Mouse (Mus musculus) CD4-positive, CD25-positive, alpha-beta regulatory T cell, adult 2 months (primary cell): ENCODE measurements around the gene Nacad.
A peak's percentile ranks its signal among the peaks of the same experiment; 100 is the strongest.

Source experiments
- DNase-seq: peaks from one replicate; pipeline ENCODE4 v3.0.0-alpha.2; 2012; ENCODE audit warnings: low read depth, low spot score

Nacad gene

DNA sequence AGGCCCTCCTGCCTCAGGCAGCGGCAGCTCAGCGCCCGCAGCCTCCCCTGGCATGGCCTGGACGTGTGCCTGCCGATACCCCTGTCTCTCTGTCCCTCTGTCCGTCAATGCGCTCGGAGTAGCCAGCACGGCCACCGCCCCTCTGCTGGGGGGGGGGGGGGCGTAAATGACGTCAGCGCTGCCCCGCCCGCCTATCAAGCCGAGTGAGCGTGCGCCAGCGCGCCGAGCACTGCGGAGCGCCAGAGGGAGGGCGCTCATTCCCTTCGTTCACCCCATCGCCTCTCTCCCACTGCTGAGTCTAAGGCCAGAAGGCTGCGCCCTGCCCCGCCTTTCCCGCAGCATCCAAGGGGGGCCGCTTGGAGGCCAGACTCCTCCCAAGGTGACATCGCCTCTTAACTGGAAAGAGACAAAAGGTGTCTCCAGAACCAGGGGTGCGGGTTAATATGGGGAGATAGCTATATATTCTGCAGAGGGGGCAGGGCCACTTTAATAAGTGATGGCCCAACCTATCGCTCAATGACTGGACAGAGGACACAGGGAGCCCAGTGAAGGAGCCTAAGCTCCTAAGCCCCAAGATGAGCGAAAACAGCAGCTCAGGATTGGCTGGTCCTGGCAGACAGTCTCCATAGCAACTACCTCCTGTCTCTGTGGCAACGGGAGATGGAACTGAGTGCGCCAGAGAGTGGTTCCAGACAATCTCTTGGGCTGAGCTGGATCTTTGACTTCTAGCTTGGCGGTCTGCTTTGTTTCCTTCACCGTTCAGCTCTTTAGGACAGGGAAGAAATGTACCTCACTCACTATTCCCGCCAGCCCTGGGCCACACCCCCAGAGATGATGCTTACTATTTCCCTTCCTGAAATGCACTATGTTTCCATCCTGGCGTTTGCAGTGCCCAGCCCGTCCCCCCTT, at the start of gene Nacad:
Gene Nacad, minus strand, starts transcription at position 563 of the 909 bp plus-strand sequence.
- peak; percentile 44 for DNase-seq

DNA sequence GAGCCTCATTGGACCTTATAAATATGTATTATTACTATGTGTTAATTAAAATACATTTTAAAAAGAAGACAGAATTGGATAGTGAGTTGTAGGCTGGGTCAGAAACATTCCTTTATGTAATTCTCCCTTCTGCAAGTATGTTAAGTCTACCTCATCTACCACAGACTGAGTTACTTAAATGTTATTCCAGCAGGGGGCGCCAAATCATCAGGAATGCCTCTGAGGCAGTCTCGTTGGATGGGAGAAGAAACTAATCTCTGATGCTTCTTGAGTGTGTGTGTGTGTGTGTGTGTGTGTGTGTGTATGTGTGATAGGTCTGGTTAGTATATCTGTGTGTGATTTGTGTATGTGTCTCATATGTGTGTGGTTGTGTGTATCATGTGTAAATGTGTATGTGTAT, 49.0 kb upstream of the Nacad start:
- peak; percentile 93 for DNase-seq

DNA sequence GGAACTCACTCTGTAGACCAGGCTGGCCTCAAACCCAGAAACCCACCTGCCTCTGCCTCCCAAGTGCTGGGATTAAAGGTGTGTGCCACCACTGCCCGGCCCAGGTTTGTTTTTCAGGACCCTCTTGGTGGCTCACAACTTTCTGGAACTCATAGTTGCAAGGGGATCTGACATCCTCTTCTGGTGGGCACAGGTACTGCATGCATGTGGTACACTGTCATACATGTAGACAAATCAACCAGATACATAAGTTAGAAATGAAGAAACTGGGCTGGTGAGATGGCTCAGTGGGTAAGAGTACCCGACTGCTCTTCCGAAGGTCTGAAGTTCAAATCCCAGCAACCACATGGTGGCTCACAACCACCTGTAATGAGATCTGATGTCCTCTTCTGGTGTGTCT, 47.1 kb upstream of the Nacad start:
- DNase-seq = peak; percentile 43

DNA sequence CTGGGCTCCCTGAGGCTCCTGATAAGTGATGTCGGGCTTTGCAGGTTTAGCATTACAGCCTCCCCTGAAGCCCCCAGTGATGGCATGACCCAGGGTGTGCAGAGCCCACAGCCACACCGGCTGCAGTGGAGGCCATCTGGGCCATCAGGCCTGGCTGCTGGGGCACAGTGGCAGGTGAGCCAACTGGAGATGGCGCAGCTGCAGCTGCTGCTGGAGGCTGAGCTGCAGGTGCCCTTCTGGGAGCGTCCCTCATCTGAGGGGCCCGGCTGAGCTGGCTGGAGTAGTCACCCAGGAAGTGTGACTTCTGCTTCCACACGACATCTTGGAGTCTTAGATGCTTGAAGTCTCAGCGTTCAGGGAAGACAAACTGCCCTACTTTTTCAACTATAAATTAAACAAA, 44.7 kb upstream of the Nacad start:
- DNase-seq = no peak

DNA sequence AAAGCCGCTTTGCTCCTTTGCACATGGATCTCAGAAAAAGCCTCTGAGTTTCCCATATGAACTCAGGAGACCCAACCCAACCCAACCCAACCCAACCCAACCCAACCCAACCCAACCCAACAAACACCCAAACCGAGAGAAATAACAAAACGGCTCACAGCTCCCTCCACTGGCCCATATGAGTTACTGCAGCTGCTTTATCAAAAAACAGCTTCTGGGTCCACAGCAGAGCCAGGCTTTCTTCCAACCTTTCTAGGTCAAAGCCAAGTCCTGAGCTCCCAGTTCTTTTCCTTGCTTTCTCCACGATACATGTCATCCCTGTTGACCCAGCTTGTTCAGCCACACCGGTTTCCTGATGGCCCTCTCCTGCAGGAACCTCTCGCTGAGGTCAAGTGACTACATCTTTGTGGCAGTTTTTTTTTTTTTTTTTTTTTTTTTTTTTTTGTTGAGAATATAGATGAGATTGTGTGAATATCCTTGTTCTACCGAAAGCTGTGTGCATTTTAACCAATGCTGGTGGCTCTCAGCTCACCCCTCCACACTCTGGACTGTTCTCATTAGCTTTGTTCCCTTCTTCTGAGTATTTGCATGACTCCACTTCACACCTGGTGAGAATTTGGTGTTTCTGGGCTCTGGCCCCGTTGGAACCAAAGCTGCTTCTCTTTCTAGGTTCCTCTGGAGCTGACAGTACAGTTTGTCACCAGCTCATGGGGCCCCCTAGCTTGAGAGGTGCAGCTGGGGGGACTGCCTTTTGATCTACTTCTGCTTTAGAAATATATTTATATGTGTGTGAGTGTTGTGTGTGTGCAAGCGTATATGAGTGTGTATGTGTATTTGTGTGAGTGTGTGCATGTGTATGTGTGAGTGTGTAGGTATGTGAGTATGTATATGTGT, 42.2 kb upstream of the Nacad start:
- peak; percentile 50 for DNase-seq

DNA sequence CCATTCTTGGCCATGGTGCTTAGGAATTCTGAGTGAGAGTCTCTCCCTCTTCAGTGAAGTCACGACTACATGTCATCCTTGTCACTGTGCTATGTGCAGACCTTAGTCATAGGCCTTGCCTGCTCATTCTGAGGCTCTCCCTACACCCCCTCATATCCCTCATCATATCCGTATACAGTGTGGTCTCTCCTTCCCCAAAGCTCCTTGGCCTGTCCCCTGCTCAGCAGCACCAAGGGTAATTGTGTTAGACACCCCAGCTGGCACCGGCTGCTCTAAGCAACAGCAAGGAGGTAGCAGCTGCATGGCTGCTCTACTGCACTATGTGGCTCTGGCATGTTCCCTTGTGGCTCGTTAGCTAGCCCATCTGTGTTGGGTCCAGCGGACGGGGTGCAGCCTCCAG, 38.7 kb upstream of the Nacad start:
- no peak for DNase-seq

DNA sequence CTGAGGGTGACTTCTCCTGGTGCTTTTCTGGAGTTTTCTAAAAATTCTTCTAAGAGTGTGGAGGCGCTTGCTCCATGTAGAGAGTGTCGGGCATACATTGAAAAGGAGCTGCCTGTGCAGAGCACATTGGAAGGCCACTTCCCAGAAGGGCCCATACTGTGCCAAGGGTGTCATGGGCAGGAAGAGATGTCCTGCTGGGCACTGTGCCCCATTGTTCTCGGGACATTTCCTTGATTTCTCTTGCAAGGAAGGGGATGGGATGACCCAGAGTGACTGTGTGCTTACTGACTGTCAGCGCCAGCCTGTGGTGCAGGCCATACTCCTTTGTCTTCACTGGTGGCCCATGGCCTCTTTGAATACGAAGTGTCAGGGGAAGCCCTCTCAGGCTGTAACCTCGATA, 33.2 kb upstream of the Nacad start:
- no peak for DNase-seq

DNA sequence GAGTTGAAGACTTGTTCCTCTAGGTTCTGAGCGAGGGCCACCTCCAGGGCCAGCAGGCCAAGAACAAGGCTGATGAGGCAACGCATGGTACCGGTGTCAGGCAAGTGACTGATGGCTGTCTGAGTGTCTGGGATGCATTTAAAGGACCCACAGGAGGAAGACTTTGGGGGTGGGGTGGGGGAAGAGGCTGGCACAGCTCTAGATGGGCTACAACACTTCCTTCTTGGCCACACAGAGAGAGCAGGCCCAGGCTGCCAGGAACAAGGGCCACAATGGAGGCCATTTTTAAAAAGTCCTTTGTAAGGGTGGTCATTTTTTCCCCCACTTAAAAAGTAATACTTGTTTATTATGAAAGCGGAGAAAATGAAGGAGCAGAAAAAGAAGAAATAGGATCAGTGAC, 32.7 kb upstream of the Nacad start, which contains the start of gene Wap:
Gene Wap, minus strand, starts transcription at position 101 of the 400 bp plus-strand sequence.
- DNase-seq = no peak

DNA sequence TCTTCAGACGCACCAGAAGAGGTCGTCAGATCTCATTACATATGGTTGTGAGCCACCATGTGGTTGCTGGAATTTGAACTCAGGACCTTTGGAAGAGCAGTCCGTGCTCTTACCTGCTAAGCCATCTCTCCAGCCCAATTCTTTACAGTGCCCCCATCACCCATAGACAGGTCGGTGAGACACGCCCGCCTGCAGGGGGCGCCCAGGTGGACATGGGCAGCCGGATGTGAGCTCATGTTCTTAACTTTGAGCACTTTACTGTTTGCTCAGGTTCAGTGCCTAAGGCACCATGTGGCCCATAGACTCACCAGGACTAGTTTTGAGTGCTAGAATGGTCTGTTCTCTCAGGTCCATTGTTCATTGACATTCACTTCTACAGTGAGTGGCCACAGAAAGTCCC, 30.3 kb upstream of the Nacad start:
- DNase-seq = peak; percentile 56

DNA sequence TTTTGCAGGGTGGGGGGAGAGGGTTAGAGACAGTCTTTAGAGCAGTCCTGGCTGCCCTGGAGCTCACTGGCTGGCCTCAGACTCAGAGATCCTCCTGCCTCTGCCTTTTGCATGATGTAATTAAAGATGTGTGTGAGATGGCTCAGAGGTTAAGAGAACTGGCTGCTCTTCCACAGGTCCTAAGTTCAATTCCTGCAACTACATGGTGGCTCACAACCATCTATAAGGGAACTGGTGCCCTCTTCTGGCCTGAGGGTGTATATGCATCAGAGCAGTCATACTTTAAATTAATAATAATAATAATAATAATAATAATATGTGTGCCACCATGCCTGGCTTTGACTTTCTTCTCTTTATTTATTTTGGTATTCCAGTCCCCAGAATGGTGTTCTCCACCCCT, 23.8 kb upstream of the Nacad start:
- peak; percentile 84 for DNase-seq

DNA sequence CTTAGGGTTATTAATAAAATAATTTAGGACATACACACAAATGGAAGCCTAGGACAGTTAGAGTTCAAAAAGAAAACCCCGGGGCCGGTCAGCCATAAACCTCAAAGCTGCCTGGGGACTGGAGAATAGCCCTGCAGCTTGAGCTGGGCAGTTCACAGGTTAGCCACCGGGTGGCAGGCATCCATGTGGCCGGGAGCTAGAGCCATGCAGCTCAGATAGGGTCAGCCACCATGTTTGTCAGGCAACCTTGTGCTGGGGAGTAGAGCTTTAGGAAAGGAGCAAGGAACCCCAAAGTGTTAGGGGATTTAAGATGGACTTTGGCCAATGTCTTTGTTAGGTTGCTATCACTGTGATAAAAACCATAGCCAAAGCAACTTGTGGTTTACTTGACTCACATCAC, 22.7 kb upstream of the Nacad start:
- DNase-seq = peak; percentile 76

DNA sequence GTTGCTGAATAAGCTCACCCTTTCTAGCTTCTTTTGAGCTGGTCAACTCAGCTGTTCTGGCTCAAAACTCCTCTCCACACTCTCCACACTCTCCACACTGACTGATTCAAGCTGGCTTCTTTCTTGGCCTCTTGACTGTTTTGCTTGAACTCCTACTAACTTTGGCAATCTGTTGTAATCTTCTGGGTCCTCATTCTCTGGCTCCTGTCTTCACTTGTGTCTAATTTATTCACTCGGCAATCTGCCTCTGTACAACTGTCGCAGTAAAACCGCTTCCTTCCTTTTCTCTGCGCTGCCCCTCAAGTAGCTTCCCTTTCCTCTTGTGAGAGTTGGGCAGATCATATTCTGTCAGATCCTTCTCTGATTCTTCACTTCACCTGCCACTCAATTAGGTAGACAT, 21.9 kb upstream of the Nacad start:
- peak; percentile 69 for DNase-seq

DNA sequence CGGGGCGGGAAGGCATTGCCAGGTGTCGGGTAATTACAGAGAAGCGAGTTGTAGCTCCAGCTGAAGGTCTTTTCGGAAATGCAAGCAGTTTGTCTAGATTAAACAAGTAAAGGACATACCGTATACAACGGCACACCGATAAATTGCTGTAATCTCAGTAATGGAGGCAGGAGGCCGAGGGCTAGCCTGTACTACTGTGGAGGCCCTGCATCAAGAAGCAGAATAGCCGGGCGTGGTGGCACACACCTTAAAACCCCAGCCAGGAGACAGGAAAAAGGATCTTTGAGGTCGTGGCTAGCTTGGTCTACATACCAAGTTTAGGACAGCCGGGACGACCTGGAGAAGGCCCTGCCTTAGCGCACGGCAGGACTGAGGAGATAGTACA, 20.5 kb upstream of the Nacad start:
- DNase-seq = no peak

DNA sequence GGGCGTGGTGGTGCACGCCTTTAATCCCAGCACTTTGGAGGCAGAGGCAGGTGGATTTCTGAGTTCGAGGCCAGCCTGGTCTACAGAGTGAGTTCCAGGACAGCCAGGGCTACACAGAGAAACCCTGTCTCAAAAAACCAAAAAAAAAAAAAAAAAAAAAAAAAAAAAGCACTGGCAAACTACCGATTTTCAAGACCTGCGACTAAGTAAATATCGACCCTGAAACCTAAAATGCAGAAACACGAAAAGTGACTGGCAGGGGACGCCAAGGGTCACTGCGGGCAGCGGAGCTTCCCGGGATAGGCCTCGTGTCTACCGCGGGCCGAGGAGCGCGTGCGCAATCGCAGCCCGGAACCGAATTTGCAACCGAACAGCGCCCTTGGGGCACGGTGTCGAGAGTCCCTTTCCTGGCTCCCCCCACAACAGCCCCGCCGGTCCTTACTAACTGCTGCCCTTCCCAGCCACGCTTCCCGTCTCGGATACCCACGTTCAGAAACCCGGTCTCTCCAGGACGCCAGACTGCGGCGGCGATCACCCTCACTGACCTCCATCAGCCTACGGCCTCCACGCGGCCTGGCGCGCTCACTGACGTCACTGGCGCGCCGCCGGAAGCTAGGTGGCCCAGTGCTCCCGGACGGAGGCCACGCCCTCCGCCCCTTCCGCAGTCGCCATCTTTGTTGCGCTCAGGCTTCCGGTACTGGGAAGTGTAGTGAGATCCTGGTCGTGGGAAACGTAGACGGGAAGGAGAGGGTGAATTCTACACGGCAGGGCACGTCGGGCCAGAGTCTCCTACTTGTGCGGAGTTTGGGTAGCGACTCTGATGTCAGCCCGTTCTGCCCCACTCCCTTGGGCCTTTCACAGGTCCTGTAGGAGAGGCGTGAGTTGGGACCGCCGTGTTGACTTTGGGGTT, 19.9 kb upstream of the Nacad start, which contains the start of gene Tbrg4:
Gene Tbrg4, minus strand, starts transcription at position 590 of the 910 bp plus-strand sequence.
- DNase-seq = peak; percentile 97

DNA sequence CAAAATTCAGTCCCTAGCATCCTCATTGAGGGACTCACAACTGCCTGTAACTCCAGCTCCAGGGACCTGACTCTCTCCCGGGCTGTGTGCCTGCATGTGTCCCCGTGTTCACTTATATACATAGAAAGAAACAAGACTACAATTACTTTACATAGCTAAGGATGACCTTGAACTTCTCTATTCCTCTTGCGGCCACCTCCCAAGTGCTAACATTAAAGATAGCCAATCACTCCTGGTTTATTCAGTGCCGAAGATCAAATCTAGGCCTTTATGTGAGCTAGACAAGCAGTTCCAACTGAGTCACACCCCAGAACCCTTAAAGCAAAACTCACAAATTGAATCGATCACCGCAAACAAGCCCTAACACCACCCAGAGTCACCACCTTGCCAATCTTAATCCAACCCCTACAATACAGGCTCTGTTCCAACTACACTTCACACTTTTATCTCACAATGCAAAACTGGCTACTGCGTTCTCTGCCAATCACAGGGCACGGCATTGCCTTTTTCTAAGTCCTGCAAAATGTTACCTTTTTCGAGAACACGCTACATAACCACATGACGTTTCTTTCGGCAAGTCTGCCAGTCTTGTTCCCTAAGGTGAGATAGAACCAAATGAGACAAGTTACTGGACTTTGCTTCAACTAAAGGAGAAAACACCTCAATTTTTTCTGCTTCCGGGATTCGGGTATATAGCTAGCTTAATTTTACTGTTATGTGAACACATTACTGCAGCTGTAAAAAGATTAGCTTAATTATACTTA, 18.9 kb upstream of the Nacad start:
- DNase-seq = no peak

DNA sequence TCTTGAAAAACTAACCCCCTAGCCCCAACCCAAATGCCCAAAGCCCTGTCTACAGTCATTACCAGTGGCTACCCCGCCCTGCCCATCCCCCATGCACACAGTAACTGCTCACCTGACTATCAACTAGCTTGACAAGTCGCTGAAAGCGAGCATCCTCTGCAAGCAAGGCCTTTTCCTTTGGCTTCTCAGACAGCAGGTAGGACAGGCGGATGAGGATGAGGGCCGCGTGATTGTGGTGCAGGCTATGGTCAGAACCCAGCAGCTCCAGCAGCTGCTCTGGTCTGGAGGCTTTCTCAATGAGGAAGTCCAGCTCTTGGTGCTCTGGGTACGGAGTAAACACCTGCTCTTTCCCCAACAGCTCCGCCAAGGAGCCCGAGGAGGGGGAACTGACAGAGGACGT, 17.9 kb upstream of the Nacad start:
- no peak for DNase-seq

DNA sequence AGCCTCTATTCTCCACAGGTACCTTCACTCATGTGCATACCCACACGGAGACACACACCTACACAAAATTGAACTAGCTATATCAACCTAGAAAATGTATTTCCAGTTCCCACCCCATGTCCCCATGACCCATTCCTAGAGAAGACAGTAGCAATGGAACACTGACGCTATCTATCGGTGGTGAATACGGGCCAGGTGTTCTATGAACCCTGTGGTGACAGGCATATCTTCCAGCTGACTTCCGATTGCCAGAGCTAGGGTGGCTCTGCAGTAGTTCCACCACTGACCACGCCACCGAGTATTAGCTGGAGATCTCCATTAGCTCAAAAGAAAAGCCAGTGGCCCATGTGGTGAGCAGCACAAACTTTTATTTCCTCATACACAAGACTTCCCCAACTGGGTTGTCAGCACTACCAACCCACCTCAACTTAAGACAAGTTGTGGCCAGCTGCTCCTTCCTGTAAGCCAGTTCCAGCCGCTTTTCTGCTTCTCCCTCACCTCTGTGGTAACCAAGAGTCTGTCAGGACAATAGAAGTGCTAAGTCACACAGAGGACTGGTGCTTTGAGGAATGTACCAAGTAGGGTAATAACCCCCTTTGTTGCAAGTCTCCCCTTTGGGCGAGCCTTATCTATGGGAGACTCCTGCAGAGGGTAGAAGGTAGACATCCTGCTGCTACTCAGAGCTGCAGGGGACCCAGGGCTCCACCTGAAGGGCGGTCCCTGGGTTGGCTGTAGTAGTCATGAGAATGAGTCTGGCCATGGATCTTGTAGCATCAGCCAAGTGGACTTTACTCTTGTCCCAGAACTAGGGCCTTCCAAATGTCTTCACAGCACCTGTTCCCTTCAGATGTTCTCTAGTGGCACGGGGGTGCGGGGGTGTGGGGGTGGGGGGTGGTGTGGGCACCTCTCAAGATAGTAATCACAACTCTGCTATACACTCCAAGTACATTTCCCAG, 9.7 kb upstream of the Nacad start:
- DNase-seq = no peak

DNA sequence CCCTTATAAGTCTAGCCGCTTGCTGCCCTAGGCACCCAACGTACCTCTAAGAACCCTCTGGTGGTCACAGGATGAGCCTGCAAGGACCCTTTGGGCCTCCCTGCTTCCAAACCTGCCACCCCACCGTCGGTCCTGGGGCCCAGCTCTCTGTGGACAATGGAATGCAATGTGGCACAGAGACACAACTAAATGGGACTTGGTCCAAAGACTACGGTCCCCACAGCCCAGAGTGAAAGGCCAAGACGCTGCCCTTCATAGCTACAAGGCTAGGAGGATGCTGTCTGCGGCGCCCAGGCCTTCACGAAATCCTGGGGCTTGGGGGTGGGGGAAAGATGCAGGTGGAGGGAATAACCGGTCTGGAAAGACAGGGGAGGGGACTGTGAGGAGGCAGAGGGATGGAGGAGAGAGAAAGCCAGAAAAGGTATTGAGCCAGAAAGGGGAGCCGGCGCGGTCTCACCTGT, 802 bp downstream of the Nacad start:
- no peak for DNase-seq

DNA sequence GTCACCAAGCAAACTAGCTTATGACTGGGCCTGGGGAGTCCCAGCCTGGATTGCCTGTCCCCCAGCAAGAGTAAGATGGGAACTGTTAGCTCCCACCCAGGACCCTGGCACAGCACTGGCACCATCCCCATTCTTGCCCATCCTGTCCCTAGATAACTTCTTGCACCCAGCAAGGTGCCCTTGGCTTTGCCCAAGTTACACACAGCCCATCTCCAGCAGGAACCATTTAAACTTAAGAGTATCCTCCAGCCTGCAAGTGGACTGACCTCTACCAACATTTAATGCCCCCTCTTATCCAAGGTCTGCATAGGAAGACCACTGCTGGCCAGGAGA, 1.3 kb downstream of the Nacad start:
- no peak for DNase-seq
